Mouse (Mus musculus) hindbrain, embryonic 10.5 days (tissue): ENCODE data around the gene Fgf5. TPM values are rescaled to one million over a fixed set of nuclear protein-coding genes. Genes with fewer than 3 reads are reported as not detected.

ENCODE experiments used
- polyA plus RNA-seq: library from polyadenylated mRNA; unstranded; fragments of >200 nt; fragmentation: Nextera tagmentation; extraction: Ambion mirVana; gene quantifications from 2 replicates; pipeline ENCODE4 v1.2.1, GENCODE M21; 2016

The Fgf5 gene
- polyA plus RNA-seq, 1 experiment from 2014 or later, result 0.31 TPM

Other genes with a start within 250 kb of the Fgf5 start
- gene Antxr2, start 223.1 kb upstream of the Fgf5 start, polyA plus RNA-seq, result 10.1 and 12.5 TPM in 2 replicates
- 0.45 and 0.92 TPM in 2 replicates for gene Prdm8, start 87.0 kb upstream of the Fgf5 start, polyA plus RNA-seq
- gene Cfap299, start 75.1 kb downstream of the Fgf5 start, polyA plus RNA-seq, result 0.51 and 2.2 TPM in 2 replicates